Mouse (Mus musculus) embryonic facial prominence, embryonic 14.5 days (tissue): Measurements from ENCODE around the gene Rhox1. TPM values are rescaled to one million over a fixed set of nuclear protein-coding genes. Genes with fewer than 3 reads are reported as not detected.
"Not testable (repeated sequence)": the region's sequence is repeated elsewhere in the genome, so short reads cannot be mapped to it uniquely, and the experiment has no call there.

Source experiments
- ATAC-seq: fragments of 200-750 bp; cut with Nextera tagmentation; 2 replicates; pipeline ENCODE4 v1.8.0; 2017; ENCODE audit warnings: low read depth, moderate number of reproducible peaks, moderate TSS enrichment
- DNase-seq: peaks from one replicate; pipeline ENCODE4 v3.0.0-alpha.2; 2015; ENCODE audit warnings: low spot score
- H3K27ac ChIP-seq: fragments of 300-500 bp; sonication (generic); replicated peaks from 2 replicates; pipeline ENCODE4 v1.5.1; 2014; ENCODE audit warnings: low read depth, mild to moderate bottlenecking, low read length, moderate library complexity
- H3K27me3 ChIP-seq: fragments of 300-500 bp; sonication (generic); replicated peaks from 2 replicates; pipeline ENCODE4 v1.6.1; 2014; ENCODE audit warnings: low read length; ENCODE audit not compliant: control insufficient read depth, insufficient read depth
- H3K36me3 ChIP-seq: fragments of 300-500 bp; sonication (generic); 2 replicates; pipeline ENCODE4 v1.6.1; 2014; ENCODE audit warnings: low read length, mixed read lengths; ENCODE audit not compliant: control insufficient read depth, insufficient read depth
- H3K4me1 ChIP-seq: fragments of 300-500 bp; sonication (generic); 2 replicates; pipeline ENCODE4 v1.6.1; 2014; ENCODE audit warnings: antibody characterized with exemption, low read length; ENCODE audit not compliant: control insufficient read depth, insufficient read depth
- H3K4me2 ChIP-seq: fragments of 300-500 bp; sonication (generic); 2 replicates; pipeline ENCODE4 v1.6.1; 2014; ENCODE audit warnings: low read depth, mild to moderate bottlenecking, low read length, moderate library complexity, mixed read lengths
- H3K4me3 ChIP-seq: fragments of 300-500 bp; sonication (generic); 2 replicates; pipeline ENCODE4 v1.5.1; 2014; ENCODE audit warnings: low read depth, mild to moderate bottlenecking, low read length
- H3K9ac ChIP-seq: fragments of 300-500 bp; sonication (generic); 2 replicates; pipeline ENCODE4 v1.6.1; 2014; ENCODE audit warnings: low read depth, mild to moderate bottlenecking, low read length, moderate library complexity, mixed read lengths
- H3K9me3 ChIP-seq: fragments of 300-500 bp; sonication (generic); 2 replicates; pipeline ENCODE4 v1.6.1; 2016; ENCODE audit warnings: low read length; ENCODE audit not compliant: control insufficient read depth
- WGBS: fragments of 180-500 bp; shearing (Covaris S2); extraction: QIAGEN DNeasy Blood & Tissue Kit; methylation state at CpG from one replicate; pipeline ENCODE4 v1.1.7; 2014; 5-methylcytosine and 5-hydroxymethylcytosine counted together
- polyA plus RNA-seq: library from polyadenylated mRNA; unstranded; fragments of >200 nt; fragmentation: Nextera tagmentation; extraction: Ambion mirVana; gene quantifications from 2 replicates; pipeline ENCODE4 v1.2.1, GENCODE M21; 2014

Rhox1 gene
- polyA plus RNA-seq, result not detected in 2 replicates

DNA sequence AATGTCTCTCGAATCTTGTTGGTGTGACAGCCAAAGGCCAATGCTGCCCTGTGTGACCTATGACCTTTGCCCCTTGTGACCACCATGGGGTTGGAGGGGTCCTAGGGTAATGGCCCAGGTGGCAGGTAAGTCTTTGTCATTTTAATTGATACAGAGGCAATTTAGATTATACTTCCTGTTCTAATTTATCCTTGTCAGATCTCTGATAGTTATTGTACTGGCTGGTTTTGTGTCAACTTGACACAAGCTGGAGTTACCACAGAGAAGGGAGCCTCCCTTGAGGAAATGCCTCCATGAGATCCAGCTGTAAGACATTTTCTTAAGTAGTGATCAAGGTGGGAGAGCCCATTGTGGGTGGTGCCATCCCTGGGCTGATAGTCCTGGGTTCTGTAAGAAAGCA is at the start of gene Rhox1:
Gene Rhox1, minus strand, starts transcription at position 101 of the 400 bp plus-strand sequence.
- H3K9ac ChIP-seq, H3K9me3 ChIP-seq, H3K4me1 ChIP-seq, H3K27ac ChIP-seq, DNase-seq, H3K4me3 ChIP-seq, ATAC-seq, H3K4me2 ChIP-seq, H3K27me3 ChIP-seq, H3K36me3 ChIP-seq: not testable (repeated sequence)
- WGBS, result 56% methylated on average over 1 of the region's 1 CpGs

DNA sequence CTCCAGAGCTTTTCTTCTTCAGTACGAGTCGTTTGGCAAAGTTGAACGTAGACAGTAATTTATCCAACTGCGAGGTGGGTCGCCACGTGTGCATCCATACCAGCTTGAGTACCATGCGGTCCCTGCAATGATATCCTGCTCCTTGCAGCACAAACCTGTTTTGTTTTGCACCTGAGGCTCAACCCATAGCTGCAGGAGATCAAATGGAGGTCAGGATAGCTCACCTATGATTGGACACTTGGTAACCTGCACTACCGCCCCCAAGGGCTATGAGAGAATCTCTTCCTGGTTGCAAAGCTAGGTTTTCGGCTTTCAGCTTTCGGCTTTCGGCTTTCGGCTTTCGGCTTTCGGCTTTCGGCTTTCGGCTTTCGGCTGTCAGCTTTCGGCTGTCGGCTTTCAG is 43.0 kb upstream of the Rhox1 start, which contains the start of gene Rhox4a:
Gene Rhox4a, plus strand, starts transcription at position 301 of the 400 bp plus-strand sequence.
- ATAC-seq, result not testable (repeated sequence)

DNA sequence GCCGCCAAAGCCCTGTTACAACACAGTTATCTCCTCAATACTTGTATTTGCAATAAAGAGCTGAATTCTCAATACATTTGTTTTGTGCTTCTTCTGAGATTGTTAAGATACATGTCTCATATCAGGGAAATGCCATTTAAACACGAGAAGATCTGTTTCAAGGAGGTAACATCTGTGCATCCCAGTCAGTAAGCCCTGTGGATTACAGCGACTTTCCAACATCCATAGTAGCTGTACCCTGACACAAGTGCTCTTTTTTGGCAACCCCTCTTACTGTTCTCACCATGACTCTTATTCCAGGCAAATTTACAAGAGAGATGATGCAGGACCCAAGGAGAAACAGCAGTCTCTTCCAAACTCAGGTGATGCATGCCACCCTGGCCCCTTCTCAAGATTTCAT is 27.6 kb upstream of the Rhox1 start, which contains the start of gene Rhox3a:
Gene Rhox3a, plus strand, starts transcription at position 301 of the 400 bp plus-strand sequence.
- not testable (repeated sequence) for H3K27me3 ChIP-seq, H3K27ac ChIP-seq, DNase-seq, H3K4me3 ChIP-seq, H3K9me3 ChIP-seq, H3K9ac ChIP-seq, H3K4me1 ChIP-seq, H3K36me3 ChIP-seq, ATAC-seq, H3K4me2 ChIP-seq
- WGBS, result no CpG with 5 or more reads among the region's 3 CpGs

More for the DNA sequence above, 43.0 kb upstream of the Rhox1 start, which contains the start of gene Rhox4a:
- not testable (repeated sequence) for H3K9ac ChIP-seq, H3K9me3 ChIP-seq, H3K4me1 ChIP-seq, DNase-seq, H3K36me3 ChIP-seq, H3K4me2 ChIP-seq, H3K4me3 ChIP-seq, H3K27me3 ChIP-seq, H3K27ac ChIP-seq
- WGBS, result no CpG with 5 or more reads among the region's 19 CpGs

DNA sequence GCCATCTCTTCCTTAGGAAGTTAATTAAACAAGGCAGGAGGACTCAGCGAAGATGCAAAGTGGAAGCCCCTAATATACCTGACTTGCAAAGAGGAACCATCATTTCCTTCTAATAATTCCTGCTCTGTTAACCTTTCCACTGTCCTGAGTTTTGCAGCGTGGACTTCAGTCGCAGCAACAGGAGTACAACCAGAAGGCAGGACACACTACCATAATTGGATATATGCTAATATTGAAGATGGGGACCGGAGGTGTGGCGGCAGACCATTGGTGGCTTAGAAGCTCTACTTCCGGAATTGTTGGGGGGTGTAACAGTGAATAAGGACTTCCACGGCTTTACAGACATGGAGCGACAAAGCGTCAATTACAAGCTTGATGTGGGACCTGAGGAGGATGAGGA is 22.6 kb upstream of the Rhox1 start, which contains the start of gene Rhox2a:
Gene Rhox2a, plus strand, starts transcription at position 301 of the 400 bp plus-strand sequence.
- no CpG with 5 or more reads among the region's 9 CpGs for WGBS
- H3K36me3 ChIP-seq, H3K9me3 ChIP-seq, H3K27me3 ChIP-seq, H3K9ac ChIP-seq, H3K4me2 ChIP-seq, DNase-seq, H3K4me1 ChIP-seq, H3K27ac ChIP-seq, ATAC-seq, H3K4me3 ChIP-seq: not testable (repeated sequence)

DNA sequence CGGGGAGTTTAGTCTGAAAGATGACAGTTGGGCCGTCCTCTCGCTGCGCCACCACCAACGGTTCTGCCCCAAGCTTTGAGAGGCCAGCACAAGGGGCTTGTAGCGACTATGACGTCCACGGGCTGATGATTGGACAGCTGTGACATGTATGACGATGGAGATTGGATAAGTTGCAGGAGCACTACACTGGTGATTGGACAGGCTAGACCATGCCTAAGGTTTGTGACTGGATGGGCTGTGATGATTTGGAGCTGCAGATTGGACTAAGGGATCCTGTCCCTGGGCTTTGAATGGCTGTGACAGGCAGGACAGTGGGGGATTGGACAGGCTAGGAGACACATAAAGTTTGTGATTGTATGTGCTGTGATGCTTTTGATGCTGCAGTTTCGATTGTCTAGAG is 11.1 kb downstream of the Rhox1 start, which contains the start of gene Gm9:
Gene Gm9, minus strand, starts transcription at position 101 of the 400 bp plus-strand sequence.
- H3K4me1 ChIP-seq, result no peaks in the 10 kb centered on the region
- H3K4me3 ChIP-seq, result no peak within 1 kb of the TSS
- no peak within 1 kb of the TSS for H3K9ac ChIP-seq
- H3K27ac ChIP-seq, result no peak within 1 kb of the TSS
- H3K27me3 ChIP-seq, result no peaks in the 10 kb centered on the region
- WGBS, result 86% methylated on average over 10 of the region's 10 CpGs
- no peak within 1 kb of the TSS for H3K4me2 ChIP-seq
- DNase-seq (no peak), ATAC-seq (no peak)
- H3K9me3 ChIP-seq, result no peaks in the 10 kb centered on the region
- H3K36me3 ChIP-seq, result no peaks in the 10 kb centered on the region

DNA sequence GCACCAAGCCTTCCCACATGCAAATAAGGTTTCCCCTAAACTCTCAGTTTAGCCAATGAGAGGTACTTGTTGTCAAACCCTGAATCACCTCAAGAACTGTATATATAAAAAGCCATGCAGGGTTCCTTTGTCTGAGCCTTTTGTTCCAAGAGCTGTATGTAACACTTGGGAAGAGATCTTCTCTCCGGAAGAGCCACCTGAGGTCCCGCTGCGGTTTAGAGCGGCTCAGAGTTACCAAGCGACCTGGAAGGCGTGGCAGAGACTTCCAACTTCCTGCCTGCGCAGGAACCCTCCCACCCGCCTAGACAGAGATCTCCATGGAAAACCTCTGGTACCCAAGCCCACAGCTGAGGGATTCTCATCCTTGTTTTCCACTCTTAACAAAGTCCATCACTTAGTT is 23.4 kb downstream of the Rhox1 start:
- ATAC-seq, result no peak
- Histone ChIP-seq H3K27me3 (no peaks in the 10 kb centered on the region), H3K4me2 (no peak overlapping the region), H3K9ac (no peak overlapping the region), H3K9me3 (no peaks in the 10 kb centered on the region), H3K4me1 (no peaks in the 10 kb centered on the region), H3K27ac (no peak overlapping the region), H3K4me3 (no peak overlapping the region), H3K36me3 (no peaks in the 10 kb centered on the region)
- WGBS, result 66% methylated on average over 8 of the region's 8 CpGs
- no peak for DNase-seq

DNA sequence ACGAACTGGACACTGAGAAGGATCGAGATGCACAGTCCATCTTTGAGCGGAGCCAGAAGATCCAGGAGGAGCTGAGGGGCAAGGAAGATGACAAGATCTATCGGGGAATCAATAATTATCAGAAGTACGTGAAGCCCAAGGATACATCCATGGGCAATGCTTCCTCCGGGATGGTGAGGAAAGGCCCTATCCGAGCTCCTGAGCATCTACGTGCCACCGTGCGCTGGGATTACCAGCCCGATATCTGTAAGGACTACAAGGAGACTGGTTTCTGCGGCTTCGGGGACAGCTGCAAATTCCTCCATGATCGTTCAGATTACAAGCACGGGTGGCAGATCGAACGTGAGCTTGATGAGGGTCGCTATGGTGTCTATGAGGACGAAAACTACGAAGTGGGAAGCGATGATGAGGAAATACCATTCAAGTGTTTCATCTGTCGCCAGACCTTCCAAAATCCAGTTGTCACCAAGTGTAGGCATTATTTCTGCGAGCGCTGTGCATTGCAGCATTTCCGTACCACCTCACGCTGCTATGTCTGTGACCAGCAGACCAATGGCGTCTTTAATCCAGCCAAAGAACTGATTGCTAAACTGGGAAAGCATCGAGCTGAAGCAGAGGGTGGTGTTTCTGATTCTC is 30.2 kb downstream of the Rhox1 start:
- peak; percentile 13; the same call in 1 of the 2 replicates for ATAC-seq

DNA sequence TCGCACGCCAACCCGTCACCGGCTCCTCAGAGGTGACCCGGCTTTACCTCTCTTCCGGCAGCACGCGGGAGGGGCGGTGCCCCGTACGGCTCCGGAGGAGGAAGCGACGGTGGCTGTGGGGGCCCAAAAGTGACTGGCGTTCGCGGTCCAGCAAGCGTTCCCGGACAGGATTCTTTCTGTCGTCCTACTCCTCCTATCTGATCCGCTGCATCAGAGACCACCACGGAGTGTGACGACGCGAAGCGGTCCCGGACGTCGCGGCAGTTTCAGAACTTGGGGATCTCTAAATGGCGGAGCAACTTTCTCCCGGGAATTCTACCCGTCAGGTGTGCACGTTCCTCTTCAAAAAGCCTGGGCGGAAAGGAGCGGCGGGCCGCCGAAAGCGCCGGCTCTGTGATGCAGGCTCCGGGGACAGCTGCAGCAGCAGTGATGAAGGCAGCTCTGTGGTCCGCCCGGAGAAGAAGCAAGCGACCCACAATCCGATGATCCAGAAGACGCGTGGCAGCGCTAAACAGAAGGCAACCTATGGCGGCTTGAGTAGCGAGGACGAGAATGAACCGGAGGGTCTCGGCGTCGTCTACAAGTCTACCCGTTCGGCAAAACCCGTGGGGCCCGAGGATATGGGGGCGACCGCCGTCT is 30.8 kb downstream of the Rhox1 start, which contains the start of the genes Ndufa1 and Rnf113a1:
Gene Ndufa1, minus strand, starts transcription at position 59 of the 639 bp plus-strand sequence.
Gene Rnf113a1, plus strand, starts transcription at position 141 of the 639 bp plus-strand sequence.
- H3K9ac ChIP-seq, result peak within 1 kb of the TSS; percentile 68
- no peaks in the 10 kb centered on the region for H3K36me3 ChIP-seq
- H3K4me2 ChIP-seq, result peak within 1 kb of the TSS; percentile 61
- DNase-seq (peak; percentile 90), ATAC-seq (peak; percentile 91)
- H3K9me3 ChIP-seq, result no peaks in the 10 kb centered on the region
- H3K4me3 ChIP-seq, result peak within 1 kb of the TSS; percentile 57
- H3K27ac ChIP-seq, result peak within 1 kb of the TSS; percentile 76
- no peaks in the 10 kb centered on the region for H3K27me3 ChIP-seq
- 25% methylated on average over 38 of the region's 63 CpGs for WGBS
- H3K4me1 ChIP-seq, result no peaks in the 10 kb centered on the region

More for the DNA sequence above, 30.2 kb downstream of the Rhox1 start:
- no peak for DNase-seq
- Histone ChIP-seq H3K9ac (peak overlapping the region; percentile 68), H3K9me3 (no peaks in the 10 kb centered on the region), H3K4me1 (no peaks in the 10 kb centered on the region), H3K4me2 (peak overlapping the region; percentile 61), H3K27ac (no peak overlapping the region), H3K36me3 (no peaks in the 10 kb centered on the region), H3K27me3 (no peaks in the 10 kb centered on the region), H3K4me3 (peak overlapping the region; percentile 57)
- whole genome bisulfite sequencing, result 38% methylated on average over 28 of the region's 28 CpGs
